Mouse (Mus musculus) kidney, postnatal 0 days (tissue): Measurements from ENCODE around the gene F11r. TPM values are rescaled to one million over a fixed set of nuclear protein-coding genes. Genes with fewer than 3 reads are reported as not detected.

Experiments
- ATAC-seq: fragments of 200-750 bp; cut with Nextera tagmentation; replicated peaks from 2 replicates; pipeline ENCODE4 v1.8.0; 2017; ENCODE audit warnings: low read depth, moderate number of reproducible peaks, moderate TSS enrichment, moderate library complexity; ENCODE audit not compliant: low FRiP score
- DNase-seq: peaks from one replicate; pipeline ENCODE4 v3.0.0-alpha.2; 2016; ENCODE audit warnings: low spot score
- H3K27ac ChIP-seq: fragments of 300-500 bp; sonication (generic); 2 replicates; pipeline ENCODE4 v1.5.1; 2014; ENCODE audit warnings: mild to moderate bottlenecking
- H3K27me3 ChIP-seq: fragments of 300-500 bp; sonication (generic); 2 replicates; pipeline ENCODE4 v1.6.1; 2014; ENCODE audit warnings: low read length, mixed read lengths; ENCODE audit not compliant: insufficient read depth
- H3K36me3 ChIP-seq: fragments of 300-500 bp; sonication (generic); 2 replicates; pipeline ENCODE4 v1.6.1; 2014; ENCODE audit warnings: low read length, mixed read lengths; ENCODE audit not compliant: insufficient read depth
- H3K4me1 ChIP-seq: fragments of 300-500 bp; sonication (generic); replicated peaks from 2 replicates; pipeline ENCODE4 v1.6.1; 2014; ENCODE audit warnings: antibody characterized with exemption, low read length, mixed read lengths; ENCODE audit not compliant: insufficient read depth
- H3K4me2 ChIP-seq: fragments of 300-500 bp; sonication (generic); 2 replicates; pipeline ENCODE4 v1.6.1; 2014; ENCODE audit warnings: mild to moderate bottlenecking, low read length, moderate library complexity, mixed read lengths
- H3K4me3 ChIP-seq: fragments of 300-500 bp; sonication (generic); replicated peaks from 2 replicates; pipeline ENCODE4 v1.5.1; 2014; ENCODE audit warnings: low read depth, low read length
- H3K9ac ChIP-seq: fragments of 300-500 bp; sonication (generic); 2 replicates; pipeline ENCODE4 v1.6.1; 2014; ENCODE audit warnings: low read depth, low read length
- H3K9me3 ChIP-seq: fragments of 300-500 bp; sonication (generic); replicated peaks from 2 replicates; pipeline ENCODE4 v1.6.1; 2016; ENCODE audit warnings: low read length, inconsistent platforms, mixed read lengths
- CTCF ChIP-seq: IDR thresholded peaks from 2 replicates; pipeline ENCODE4 v1.5.1; 2016; ENCODE audit warnings: antibody characterized with exemption, low read depth, mild to moderate bottlenecking, moderate library complexity
- WGBS: fragments of 180-500 bp; shearing (Covaris S2); extraction: QIAGEN DNeasy Blood & Tissue Kit; methylation state at CpG from one replicate; pipeline ENCODE4 v1.1.7; 2014; 5-methylcytosine and 5-hydroxymethylcytosine counted together
- polyA plus RNA-seq: library from polyadenylated mRNA; unstranded; fragments of >200 nt; fragmentation: Nextera tagmentation; extraction: Ambion mirVana; gene quantifications from 2 replicates; pipeline ENCODE4 v1.2.1, GENCODE M21; 2015

F11r gene
- polyA plus RNA-seq, 1 experiment from 2014 or later = 93.0 TPM

DNA sequence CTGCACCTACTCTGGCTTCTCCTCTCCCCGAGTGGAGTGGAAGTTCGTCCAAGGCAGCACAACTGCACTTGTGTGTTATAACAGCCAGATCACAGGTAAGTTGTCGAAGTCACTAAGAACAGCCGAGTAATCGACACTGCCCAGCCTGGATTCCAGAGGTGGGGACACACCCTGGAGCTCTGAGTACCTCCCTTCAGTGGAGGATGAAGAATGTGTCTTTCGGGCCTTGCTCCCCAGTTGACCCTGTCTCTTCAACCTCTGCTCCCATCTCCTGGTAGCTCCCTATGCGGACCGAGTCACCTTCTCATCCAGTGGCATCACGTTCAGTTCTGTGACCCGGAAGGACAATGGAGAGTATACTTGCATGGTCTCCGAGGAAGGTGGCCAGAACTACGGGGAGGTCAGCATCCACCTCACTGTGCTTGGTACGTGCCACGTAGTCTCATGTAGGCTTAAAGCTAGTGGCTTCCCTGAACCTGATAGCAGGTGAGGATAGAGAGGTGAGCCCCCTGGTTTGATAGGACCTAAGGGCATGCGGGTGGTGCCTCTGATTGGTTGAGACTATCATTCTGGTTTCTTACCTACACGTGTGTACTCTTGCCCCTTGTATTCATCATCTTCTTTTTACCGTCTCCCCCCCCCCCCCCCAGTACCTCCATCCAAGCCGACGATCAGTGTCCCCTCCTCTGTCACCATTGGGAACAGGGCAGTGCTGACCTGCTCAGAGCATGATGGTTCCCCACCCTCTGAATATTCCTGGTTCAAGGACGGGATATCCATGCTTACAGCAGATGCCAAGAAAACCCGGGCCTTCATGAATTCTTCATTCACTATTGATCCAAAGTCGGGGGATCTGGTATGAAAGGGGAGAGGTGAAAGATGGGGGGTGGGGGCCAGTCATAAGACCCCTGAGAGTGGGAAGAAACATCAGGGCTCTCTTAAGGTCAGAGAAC lies 23.5 kb downstream of the F11r start:
- no peaks in the 10 kb centered on the region for H3K9me3 ChIP-seq
- DNase-seq (no peak), ATAC-seq (no peak)
- H3K4me3 ChIP-seq = no peak overlapping the region
- no peak overlapping the region for H3K4me2 ChIP-seq
- no peak overlapping the region for H3K9ac ChIP-seq
- TF ChIP-seq CTCF = no peak
- H3K27me3 ChIP-seq = no peaks in the 10 kb centered on the region
- no peak overlapping the region for H3K27ac ChIP-seq
- H3K36me3 ChIP-seq = peaks cover 27% of the 10 kb centered on the region
- 90% methylated on average over 22 of the region's 22 CpGs for WGBS
- peaks cover 6% of the 10 kb centered on the region; the same call in 1 of the 2 replicates for H3K4me1 ChIP-seq

DNA sequence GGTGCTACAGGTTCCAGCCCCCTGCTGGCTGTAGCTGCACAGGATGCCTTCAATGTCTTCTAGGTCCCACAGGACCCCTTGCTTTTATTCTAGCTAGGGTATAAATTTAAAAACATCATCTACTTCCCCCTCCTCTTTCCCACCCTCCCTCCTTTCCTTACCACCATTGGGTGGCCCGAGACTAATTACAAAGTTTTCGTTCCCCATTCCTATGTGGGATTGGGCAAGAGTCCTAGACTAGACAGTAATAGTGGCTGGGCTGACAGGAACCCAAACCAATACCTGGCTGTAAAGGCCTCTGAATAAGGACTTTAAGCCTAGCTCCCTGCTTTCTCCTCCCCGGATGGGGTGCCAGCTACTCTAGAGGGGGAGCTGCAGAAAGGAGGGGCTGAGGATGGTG lies 25.8 kb downstream of the F11r start:
- ATAC-seq (no peak), DNase-seq (no peak)
- TF ChIP-seq CTCF = 0 out of 2 replicates have a peak, but pooled peaks have one; percentile 15
- Histone ChIP-seq H3K9ac (no peak overlapping the region), H3K9me3 (no peaks in the 10 kb centered on the region), H3K4me2 (no peak overlapping the region), H3K4me3 (no peak overlapping the region), H3K27ac (no peak overlapping the region), H3K4me1 (peaks cover 6% of the 10 kb centered on the region; the same call in 1 of the 2 replicates), H3K27me3 (no peaks in the 10 kb centered on the region), H3K36me3 (peaks cover 27% of the 10 kb centered on the region)
- WGBS = 84% methylated on average over 3 of the region's 3 CpGs

DNA sequence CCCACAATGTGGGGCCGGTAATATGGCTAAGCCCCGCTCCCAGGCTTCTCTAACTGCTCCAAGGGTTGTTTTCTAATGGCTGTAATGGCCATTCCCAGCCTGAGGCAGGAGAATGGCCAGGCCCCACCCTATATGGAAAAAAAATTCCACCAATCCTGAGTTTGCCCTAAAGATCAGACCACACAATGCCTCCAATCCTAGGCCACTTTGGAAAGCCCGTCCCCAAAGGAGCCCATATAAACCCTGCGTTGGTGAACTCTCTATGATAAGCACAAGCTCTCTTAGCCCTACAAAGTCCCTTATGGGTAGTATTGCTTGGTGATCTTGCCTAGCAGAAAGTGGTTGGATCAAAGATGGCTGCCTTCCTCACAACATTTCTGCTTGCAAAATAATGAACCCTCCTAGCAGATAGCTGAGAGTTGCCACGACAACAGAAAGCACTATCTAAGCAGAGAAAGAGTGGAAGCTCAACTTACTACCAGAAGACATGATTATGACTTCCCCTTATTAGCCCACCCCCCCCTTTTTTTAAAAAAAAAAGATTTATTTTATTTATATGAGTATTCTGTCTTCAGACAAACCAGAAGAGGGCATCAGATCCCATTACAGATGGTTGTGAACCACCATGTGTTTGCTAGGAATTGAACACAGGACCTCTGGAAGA lies 28.5 kb downstream of the F11r start:
- Histone ChIP-seq H3K4me2 (no peak overlapping the region), H3K9me3 (no peaks in the 10 kb centered on the region), H3K27ac (no peak overlapping the region), H3K4me3 (no peak overlapping the region), H3K9ac (no peak overlapping the region), H3K27me3 (no peaks in the 10 kb centered on the region), H3K36me3 (peaks cover 27% of the 10 kb centered on the region), H3K4me1 (no peaks in the 10 kb centered on the region)
- TF ChIP-seq CTCF = no peak
- no peak for ATAC-seq
- no peak for DNase-seq
- WGBS = 94% methylated on average over 5 of the region's 5 CpGs

DNA sequence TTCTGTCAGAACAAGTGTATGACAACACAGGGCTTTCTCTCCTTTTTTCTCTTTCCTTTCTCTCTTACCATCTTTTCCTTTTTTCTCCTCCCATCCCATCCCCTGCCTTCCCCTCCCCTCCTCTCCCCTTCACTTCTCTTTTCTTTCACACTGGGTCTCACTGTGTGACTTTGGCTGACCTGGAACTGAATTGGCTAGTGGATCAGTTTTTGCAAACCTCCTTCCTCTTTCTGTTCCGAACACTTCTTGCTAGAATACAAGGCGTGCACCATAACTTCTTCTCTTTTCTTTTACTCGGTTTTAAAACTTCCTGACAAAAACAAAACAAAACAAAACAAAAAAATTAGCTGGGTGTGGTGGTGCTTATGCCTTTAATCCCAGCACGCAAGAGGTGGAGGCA lies 29.2 kb downstream of the F11r start:
- WGBS = 88% methylated on average over 4 of the region's 4 CpGs

DNA sequence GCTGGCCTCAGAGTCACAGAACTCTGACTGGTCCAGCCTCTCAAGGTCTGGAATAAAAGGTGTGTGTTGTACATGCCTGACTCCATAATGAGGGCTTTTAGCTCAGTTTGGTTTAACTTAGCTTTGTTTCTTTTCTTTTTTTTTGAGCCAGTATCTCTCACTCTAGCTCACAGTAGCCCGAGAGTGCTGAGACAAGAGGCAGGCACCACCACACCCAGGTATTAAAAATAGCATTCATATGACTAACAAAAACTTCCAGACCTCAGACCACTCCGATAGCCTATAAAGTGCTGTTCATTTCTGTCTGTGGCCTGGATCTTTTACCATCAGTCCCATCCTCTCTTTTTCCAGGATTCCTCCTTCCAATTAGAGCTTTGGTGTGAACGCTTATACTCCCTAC lies 32.3 kb downstream of the F11r start:
- Histone ChIP-seq H3K36me3 (no peaks in the 10 kb centered on the region), H3K9ac (no peak overlapping the region), H3K4me1 (no peaks in the 10 kb centered on the region), H3K4me2 (no peak overlapping the region), H3K27ac (no peak overlapping the region), H3K4me3 (no peak overlapping the region), H3K9me3 (no peaks in the 10 kb centered on the region), H3K27me3 (no peaks in the 10 kb centered on the region)
- DNase-seq (no peak), ATAC-seq (no peak)
- TF ChIP-seq CTCF = no peak
- 77% methylated on average over 3 of the region's 3 CpGs for WGBS

More for the DNA sequence above, 29.2 kb downstream of the F11r start:
- no peak overlapping the region for H3K4me2 ChIP-seq
- no peak overlapping the region for H3K9ac ChIP-seq
- H3K27me3 ChIP-seq = no peaks in the 10 kb centered on the region
- H3K4me3 ChIP-seq = no peak overlapping the region
- no peaks in the 10 kb centered on the region for H3K4me1 ChIP-seq
- no peak for DNase-seq
- TF ChIP-seq CTCF = no peak
- H3K36me3 ChIP-seq = peaks cover 22% of the 10 kb centered on the region
- no peak for ATAC-seq
- H3K27ac ChIP-seq = no peak overlapping the region
- H3K9me3 ChIP-seq = no peaks in the 10 kb centered on the region

DNA sequence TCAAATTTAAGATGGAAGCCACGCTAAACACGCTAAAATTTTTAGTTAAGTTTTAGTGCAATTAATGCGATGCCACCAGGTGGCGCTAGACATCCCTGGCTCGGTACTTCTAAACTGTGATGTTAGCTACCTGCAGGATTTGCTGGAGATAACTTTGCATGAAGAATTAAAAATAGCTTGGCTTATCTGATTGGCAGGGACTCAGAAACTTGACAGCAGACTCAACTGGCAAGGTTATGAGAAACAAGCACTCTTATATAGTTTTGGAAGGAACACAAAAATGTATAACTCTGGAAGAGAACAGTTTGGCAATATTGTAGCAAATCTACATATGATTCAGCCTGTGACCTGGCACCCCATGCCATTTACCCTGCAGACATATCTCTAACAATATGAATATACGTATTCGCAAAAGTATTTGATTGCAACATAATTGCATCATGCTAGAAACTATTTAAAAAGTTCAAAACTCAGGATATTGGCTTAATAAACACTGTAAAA lies 33.1 kb downstream of the F11r start:
- peak; percentile 75 for DNase-seq
- H3K27ac ChIP-seq = no peak overlapping the region
- no peak for ATAC-seq

More for the DNA sequence above, 33.1 kb downstream of the F11r start:
- H3K9ac ChIP-seq = no peak overlapping the region
- H3K4me1 ChIP-seq = no peaks in the 10 kb centered on the region
- no peak overlapping the region for H3K4me3 ChIP-seq
- 30% methylated on average over 7 of the region's 7 CpGs for WGBS
- no peaks in the 10 kb centered on the region for H3K9me3 ChIP-seq
- H3K4me2 ChIP-seq = no peak overlapping the region
- no peaks in the 10 kb centered on the region for H3K27me3 ChIP-seq
- no peaks in the 10 kb centered on the region for H3K36me3 ChIP-seq
- peak; percentile 93 for TF ChIP-seq CTCF
